Mouse (Mus musculus): Measurements from ENCODE around the gene Gm4553. TPM values are rescaled to one million over a fixed set of nuclear protein-coding genes. Genes with fewer than 3 reads are reported as not detected.

The Gm4553 gene
- not detected for polyA plus RNA-seq (2017; shearing (Covaris generic))

DNA sequence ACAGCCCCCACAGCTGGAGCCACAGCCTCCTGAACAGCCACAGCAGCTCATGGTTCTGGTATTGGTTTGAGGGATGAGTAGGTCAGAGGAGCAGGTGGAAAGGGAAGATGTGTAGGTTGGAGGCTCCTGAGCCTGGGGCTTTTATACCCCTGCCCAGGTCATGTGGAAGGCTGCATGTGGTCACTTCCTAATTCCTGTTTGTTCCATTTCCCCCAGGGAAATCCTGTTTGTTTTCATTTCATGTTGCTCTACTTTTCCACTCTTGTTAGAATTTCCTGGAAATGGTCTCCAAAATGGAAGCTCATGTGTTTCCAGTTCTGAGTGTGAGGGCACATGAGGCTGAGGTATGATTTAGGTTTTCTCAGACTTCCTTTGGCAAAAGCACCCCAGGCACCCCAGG is at the start of gene Gm4553:
Gene Gm4553 (minus strand): TSS at position 101 of the 400 bp plus-strand sequence.

GRCm38 (mm10) chr7:142211559-142211958 is 46.0 kb upstream of the Gm4553 start, which contains the start of gene Gm7579:
Gene Gm7579 (plus strand): TSS chr7:142211859.

GRCm38 (mm10) chr7:142201064-142201463 is 35.5 kb upstream of the Gm4553 start, which contains the start of gene Krtap5-3:
Gene Krtap5-3 (plus strand): TSS chr7:142201364.

GRCm38 (mm10) chr7:142190289-142190688 is 24.8 kb upstream of the Gm4553 start, which contains the start of gene Gm10153:
Gene Gm10153 (minus strand): TSS chr7:142190389.

GRCm38 (mm10) chr7:142175905-142176304 is 10.4 kb upstream of the Gm4553 start, which contains the start of gene Krtap5-2:
Gene Krtap5-2 (minus strand): TSS chr7:142176005.

DNA sequence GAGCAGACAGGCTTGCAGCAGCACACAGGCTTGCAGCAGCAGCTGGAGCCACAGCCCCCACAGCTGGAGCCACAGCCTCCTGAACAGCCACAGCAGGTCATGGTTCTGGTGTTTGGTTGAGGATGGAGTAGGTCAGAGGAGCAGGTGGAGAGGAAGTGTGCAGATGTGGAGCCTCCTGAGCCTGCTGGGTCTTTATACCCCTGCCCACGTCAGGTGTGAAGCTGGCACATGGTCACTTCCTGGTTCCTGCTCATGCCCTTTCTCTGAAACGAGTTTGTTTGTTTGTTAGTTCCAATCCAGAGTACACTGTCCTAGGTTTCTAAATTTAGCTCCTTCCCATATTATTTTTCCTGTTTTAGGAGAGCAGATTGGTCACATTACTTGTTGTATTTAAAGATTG is 8.5 kb downstream of the Gm4553 start, which contains the start of gene Gm29735:
Gene Gm29735 (minus strand): TSS at position 101 of the 400 bp plus-strand sequence.

DNA sequence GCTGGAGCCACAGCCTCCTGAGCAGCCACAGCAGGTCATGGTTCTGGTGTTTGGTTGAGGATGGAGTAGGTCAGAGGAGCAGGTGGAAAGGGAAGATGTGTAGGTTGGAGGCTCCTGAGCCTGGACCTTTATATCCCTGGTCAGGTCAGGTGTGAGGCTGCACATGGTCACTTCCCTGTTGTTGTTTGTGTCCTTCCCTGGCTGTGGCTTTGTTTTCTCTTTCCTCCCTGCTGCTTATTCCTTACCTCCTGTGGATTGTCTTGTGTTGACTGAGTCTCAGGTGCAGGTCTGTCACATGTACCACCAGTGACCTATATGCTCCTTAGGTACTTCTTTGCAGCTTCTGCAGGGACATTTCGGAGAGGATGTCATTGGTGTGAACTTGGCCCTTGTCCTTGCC is 21.0 kb downstream of the Gm4553 start, which contains the start of gene Gm45337:
Gene Gm45337 (minus strand): TSS at position 101 of the 400 bp plus-strand sequence.

DNA sequence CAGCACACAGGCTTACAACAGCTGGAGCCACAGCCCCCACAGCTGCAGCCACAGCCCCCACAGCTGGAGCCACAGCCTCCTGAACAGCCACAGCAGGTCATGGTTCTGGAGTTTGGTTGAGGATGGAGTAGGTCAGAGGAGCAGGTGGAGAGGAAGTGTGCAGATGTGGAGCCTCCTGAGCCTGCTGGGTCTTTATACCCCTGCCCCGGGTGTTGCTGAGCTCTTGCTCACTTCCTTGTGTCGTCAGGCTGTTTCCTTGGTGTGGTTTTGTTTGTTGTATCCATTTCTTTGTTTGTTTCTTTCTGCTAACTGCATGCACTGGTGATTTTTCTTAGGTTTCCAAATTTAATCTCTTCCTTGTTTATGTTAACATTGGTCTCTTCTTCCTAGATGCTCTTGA is 29.6 kb downstream of the Gm4553 start, which contains the start of gene Gm39115:
Gene Gm39115 (minus strand): TSS at position 101 of the 400 bp plus-strand sequence.

GRCm38 (mm10) chr7:142120629-142121028 is 44.9 kb downstream of the Gm4553 start, which contains the start of gene Gm45618:
Gene Gm45618 (minus strand): TSS chr7:142120729.

Other genes starting within 250 kb of the Gm4553 start
- 71.8 TPM for gene Tollip, start 247.2 kb downstream of the Gm4553 start, polyA plus RNA-seq (2017; shearing (Covaris generic))
- 0.71 TPM for gene Brsk2, start 216.0 kb downstream of the Gm4553 start, polyA plus RNA-seq (2017; shearing (Covaris generic))
- 122 TPM for gene Mob2, start 104.7 kb downstream of the Gm4553 start, polyA plus RNA-seq (2017; shearing (Covaris generic))
- 37.7 TPM for gene Dusp8, start 69.9 kb downstream of the Gm4553 start, polyA plus RNA-seq (2017; shearing (Covaris generic))
- gene Gm45618, start 45.0 kb downstream of the Gm4553 start, polyA plus RNA-seq (2017; shearing (Covaris generic)), result not detected
- gene Gm39115, start 29.7 kb downstream of the Gm4553 start, polyA plus RNA-seq (2017; shearing (Covaris generic)), result not detected
- not detected for gene Gm45337, start 21.1 kb downstream of the Gm4553 start, polyA plus RNA-seq (2017; shearing (Covaris generic))
- not detected for gene Gm29735, start 8.6 kb downstream of the Gm4553 start, polyA plus RNA-seq (2017; shearing (Covaris generic))
- gene Krtap5-2, start 10.3 kb upstream of the Gm4553 start, polyA plus RNA-seq (2017; shearing (Covaris generic)), result not detected
- gene Gm10153, start 24.6 kb upstream of the Gm4553 start, polyA plus RNA-seq (2017; shearing (Covaris generic)), result not detected
- gene Krtap5-3, start 35.6 kb upstream of the Gm4553 start, polyA plus RNA-seq (2017; shearing (Covaris generic)), result not detected
- not detected for gene Gm7579, start 46.1 kb upstream of the Gm4553 start, polyA plus RNA-seq (2017; shearing (Covaris generic))
- gene Krtap5-5, start 64.2 kb upstream of the Gm4553 start, polyA plus RNA-seq (2017; shearing (Covaris generic)), result not detected
- gene Gm40460, start 75.3 kb upstream of the Gm4553 start, polyA plus RNA-seq (2017; shearing (Covaris generic)), result not detected
- not detected for gene Gm2431, start 92.6 kb upstream of the Gm4553 start, polyA plus RNA-seq (2017; shearing (Covaris generic))
- gene Gm4559, start 108.6 kb upstream of the Gm4553 start, polyA plus RNA-seq (2017; shearing (Covaris generic)), result not detected
- not detected for gene Krtap5-1, start 131.4 kb upstream of the Gm4553 start, polyA plus RNA-seq (2017; shearing (Covaris generic))
- gene Krtap5-4, start 137.8 kb upstream of the Gm4553 start, polyA plus RNA-seq (2017; shearing (Covaris generic)), result not detected
- 24.4 TPM for gene Ifitm10, start 208.0 kb upstream of the Gm4553 start, polyA plus RNA-seq (2017; shearing (Covaris generic))
- 12.8 TPM for gene Gm49369, start 216.9 kb upstream of the Gm4553 start, polyA plus RNA-seq (2017; shearing (Covaris generic))
- 304 TPM for gene Ctsd, start 222.3 kb upstream of the Gm4553 start, polyA plus RNA-seq (2017; shearing (Covaris generic))